Mouse (Mus musculus): ENCODE measurements around the gene Olfr1301. TPM values are rescaled to one million over a fixed set of nuclear protein-coding genes. Genes with fewer than 3 reads are reported as not detected.

Gene Olfr1301
- polyA plus RNA-seq (2016; fragmentation: Nextera tagmentation; extraction: Ambion mirVana), result not detected in 2 replicates

GRCm38 (mm10) chr2:111750706-111751105 is at the start of gene Olfr1301:
Gene Olfr1301, plus strand, starts transcription at chr2:111751006.
- 91% methylated on average over 3 of the region's 3 CpGs for WGBS
- DNase-seq (ENCODE audit: extremely low spot score, low spot score), result no peak
- H3K27me3 ChIP-seq (ENCODE audit: poor library complexity, severe bottlenecking), result no peaks in the 10 kb centered on the region
- no peaks in the 10 kb centered on the region for H3K4me1 ChIP-seq
- no peaks in the 10 kb centered on the region for H3K9me3 ChIP-seq
- H3K27ac ChIP-seq, result no peak within 1 kb of the TSS
- H3K36me3 ChIP-seq (replicated peaks), result no peaks in the 10 kb centered on the region
- H3K4me3 ChIP-seq, result no peak within 1 kb of the TSS

GRCm38 (mm10) chr2:111726739-111727138 is 24.1 kb upstream of the Olfr1301 start:
- DNase-seq (ENCODE audit: extremely low spot score, low spot score), result no peak
- Histone ChIP-seq H3K36me3 (replicated peaks) (no peaks in the 10 kb centered on the region), H3K4me3 (no peak overlapping the region), H3K27ac (no peak overlapping the region), H3K9me3 (0 out of 2 replicates have a peak, but pooled peaks cover 4% of the 10 kb centered on the region), H3K27me3 (ENCODE audit: poor library complexity, severe bottlenecking) (no peaks in the 10 kb centered on the region), H3K4me1 (no peaks in the 10 kb centered on the region)

DNA sequence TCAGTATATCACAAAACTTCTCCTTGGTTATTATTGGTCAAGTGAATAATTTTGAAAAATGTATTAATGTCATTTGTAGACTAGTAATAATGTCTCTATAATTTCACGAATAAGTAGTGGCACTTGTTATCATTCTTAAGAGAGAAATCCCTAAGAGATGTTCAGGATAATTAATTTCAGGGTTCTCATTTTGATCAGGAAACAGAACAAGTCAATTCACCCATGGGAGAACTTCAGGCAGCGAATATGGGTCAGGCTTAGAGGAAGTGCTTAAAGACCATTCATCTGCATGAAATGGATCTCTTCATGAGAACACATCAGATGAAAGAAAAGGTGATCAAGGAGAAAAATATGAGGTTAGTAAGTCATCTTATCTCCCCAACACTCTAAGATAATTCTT is 26.3 kb downstream of the Olfr1301 start, which contains the start of gene Olfr1302:
Gene Olfr1302, plus strand, starts transcription at position 301 of the 400 bp plus-strand sequence.
- DNase-seq (ENCODE audit: extremely low spot score, low spot score), result no peak
- Histone ChIP-seq H3K4me3 (no peak within 1 kb of the TSS), H3K36me3 (replicated peaks) (no peaks in the 10 kb centered on the region), H3K9me3 (no peaks in the 10 kb centered on the region), H3K27me3 (ENCODE audit: poor library complexity, severe bottlenecking) (no peaks in the 10 kb centered on the region), H3K4me1 (no peaks in the 10 kb centered on the region), H3K27ac (no peak within 1 kb of the TSS)
- 84% methylated on average over 2 of the region's 2 CpGs for WGBS

Other genes starting within 250 kb of the Olfr1301 start
- gene Olfr1293-ps, start 225.8 kb upstream of the Olfr1301 start, polyA plus RNA-seq (2016; fragmentation: Nextera tagmentation; extraction: Ambion mirVana), result not detected in 2 replicates
- gene Olfr1294, start 210.7 kb upstream of the Olfr1301 start, polyA plus RNA-seq (2016; fragmentation: Nextera tagmentation; extraction: Ambion mirVana), result not detected in 2 replicates
- gene Olfr1295, start 181.3 kb upstream of the Olfr1301 start, polyA plus RNA-seq (2016; fragmentation: Nextera tagmentation; extraction: Ambion mirVana), result not detected in 2 replicates
- gene Olfr1297, start 124.5 kb upstream of the Olfr1301 start, polyA plus RNA-seq (2016; fragmentation: Nextera tagmentation; extraction: Ambion mirVana), result not detected in 2 replicates
- gene Olfr1298, start 101.8 kb upstream of the Olfr1301 start, polyA plus RNA-seq (2016; fragmentation: Nextera tagmentation; extraction: Ambion mirVana), result not detected in 2 replicates
- not detected in 2 replicates for gene Olfr1299, start 89.6 kb upstream of the Olfr1301 start, polyA plus RNA-seq (2016; fragmentation: Nextera tagmentation; extraction: Ambion mirVana)
- gene Olfr1302, start 26.4 kb downstream of the Olfr1301 start, polyA plus RNA-seq (2016; fragmentation: Nextera tagmentation; extraction: Ambion mirVana), result not detected in 2 replicates
- gene Olfr1303, start 69.3 kb downstream of the Olfr1301 start, polyA plus RNA-seq (2016; fragmentation: Nextera tagmentation; extraction: Ambion mirVana), result not detected in 2 replicates
- not detected in 2 replicates for gene Olfr1305, start 126.1 kb downstream of the Olfr1301 start, polyA plus RNA-seq (2016; fragmentation: Nextera tagmentation; extraction: Ambion mirVana)
- not detected in 2 replicates for gene Olfr1306, start 165.3 kb downstream of the Olfr1301 start, polyA plus RNA-seq (2016; fragmentation: Nextera tagmentation; extraction: Ambion mirVana)
- not detected in 2 replicates for gene Olfr1307, start 198.4 kb downstream of the Olfr1301 start, polyA plus RNA-seq (2016; fragmentation: Nextera tagmentation; extraction: Ambion mirVana)
- not detected in 2 replicates for gene Olfr1308, start 213.9 kb downstream of the Olfr1301 start, polyA plus RNA-seq (2016; fragmentation: Nextera tagmentation; extraction: Ambion mirVana)
- gene Olfr1309, start 239.3 kb downstream of the Olfr1301 start, polyA plus RNA-seq (2016; fragmentation: Nextera tagmentation; extraction: Ambion mirVana), result not detected in 2 replicates

Data from forebrain, embryonic 10.5 days (tissue).